Mouse (Mus musculus): ENCODE data around the gene Drd4.

The Drd4 gene

GRCm38 (mm10) chr7:141335044-141335579, 43.3 kb downstream of the Drd4 start:
- in situ Hi-C loops (cut with MboI; ENCODE audit: low sequenced_read_pairs) = no loop called here

- in situ Hi-C loops (cut with MboI; ENCODE audit: low sequenced_read_pairs) = no loop called here
These were observed 43.9 kb downstream of the Drd4 start for GRCm38 (mm10) chr7:141335682-141336081.

- in situ Hi-C loops (cut with MboI; ENCODE audit: low sequenced_read_pairs) = no loop called here
These were observed 44.5 kb downstream of the Drd4 start for GRCm38 (mm10) chr7:141336296-141336695.

GRCm38 (mm10) chr7:141337716-141338416, 46.1 kb downstream of the Drd4 start:
- in situ Hi-C loops (cut with MboI; ENCODE audit: low sequenced_read_pairs) = no loop called here

GRCm38 (mm10) chr7:141338576-141339131, 46.8 kb downstream of the Drd4 start, which contains the start of gene Eps8l2:
Gene Eps8l2, plus strand, starts transcription at chr7:141338880.
- in situ Hi-C loops (cut with MboI; ENCODE audit: low sequenced_read_pairs) = no loop called here

GRCm38 (mm10) chr7:141339215-141339920, 47.6 kb downstream of the Drd4 start:
- in situ Hi-C loops (cut with MboI; ENCODE audit: low sequenced_read_pairs) = no loop called here

GRCm38 (mm10) chr7:141340023-141340422, 48.2 kb downstream of the Drd4 start:
- in situ Hi-C loops (cut with MboI; ENCODE audit: low sequenced_read_pairs) = no loop called here

- in situ Hi-C loops (cut with MboI; ENCODE audit: low sequenced_read_pairs) = no loop called here
These were observed 48.7 kb downstream of the Drd4 start for GRCm38 (mm10) chr7:141340476-141340875.

- in situ Hi-C loops (cut with MboI; ENCODE audit: low sequenced_read_pairs) = no loop called here
These were observed 50.0 kb downstream of the Drd4 start for GRCm38 (mm10) chr7:141341689-141342226.

GRCm38 (mm10) chr7:141343230-141343629, 51.4 kb downstream of the Drd4 start:
- in situ Hi-C loops (cut with MboI; ENCODE audit: low sequenced_read_pairs) = no loop called here

- in situ Hi-C loops (cut with MboI; ENCODE audit: low sequenced_read_pairs) = no loop called here
These were observed 51.9 kb downstream of the Drd4 start for GRCm38 (mm10) chr7:141343696-141344095.

GRCm38 (mm10) chr7:141344787-141345186, 53.0 kb downstream of the Drd4 start:
- in situ Hi-C loops (cut with MboI; ENCODE audit: low sequenced_read_pairs) = no loop called here
